Mouse (Mus musculus) bone marrow, adult 2 months (tissue): ENCODE measurements around the gene Slco6d1. TPM values are rescaled to one million over a fixed set of nuclear protein-coding genes. Genes with fewer than 3 reads are reported as not detected.

Experiments used
- H3K27ac ChIP-seq: fragments of 200-500 bp; 2 replicates; pipeline ENCODE4 v1.5.1; 2012; ENCODE audit warnings: low read depth, mild to moderate bottlenecking, control low read depth, inconsistent platforms, low read length; ENCODE audit not compliant: control insufficient read depth, poor library complexity, insufficient read depth
- H3K4me1 ChIP-seq: fragments of 200-500 bp; 2 replicates; pipeline ENCODE4 v1.6.1; 2011; ENCODE audit warnings: low read length; ENCODE audit not compliant: control insufficient read depth, insufficient read depth
- H3K4me3 ChIP-seq: fragments of 200-500 bp; replicated peaks from 2 replicates; pipeline ENCODE3; 2011; ENCODE audit warnings: mild to moderate bottlenecking, low read depth, low read length, control low read depth; ENCODE audit not compliant: control insufficient read depth
- CTCF ChIP-seq: fragments of 200-500 bp; IDR thresholded peaks from 2 replicates; pipeline ENCODE4 v1.5.1; 2011; ENCODE audit warnings: low read length, control low read depth; ENCODE audit not compliant: control insufficient read depth, insufficient read depth
- POLR2A ChIP-seq: fragments of 200-500 bp; IDR thresholded peaks from 2 replicates; pipeline ENCODE4 v1.6.1; 2011; ENCODE audit warnings: low read depth, mild to moderate bottlenecking, control low read depth, low read length, borderline replicate concordance; ENCODE audit not compliant: control insufficient read depth
- WGBS: fragments of 180-500 bp; shearing (Covaris S2); methylation state at CpG from one replicate; pipeline ENCODE4 v1.1.7; 2018; 5-methylcytosine and 5-hydroxymethylcytosine counted together
- polyA plus RNA-seq: library from polyadenylated mRNA; stranded (reverse); fragments of >200 nt; gene quantifications from 2 replicates; pipeline ENCODE4 v1.2.4, GENCODE M21; 2011; ENCODE audit warnings: low replicate concordance; ENCODE audit not compliant: missing spikeins, insufficient read depth, insufficient read length

The Slco6d1 gene
- polyA plus RNA-seq, 1 experiment, result not detected

GRCm38 (mm10) chr1:98545372-98545771, 124.4 kb downstream of the Slco6d1 start:
- 8% methylated on average over 2 of the region's 2 CpGs for WGBS
- H3K4me3 ChIP-seq, result no peak overlapping the region
- no peak overlapping the region for H3K27ac ChIP-seq
- H3K4me1 ChIP-seq, result no peaks in the 10 kb centered on the region
- no peak for TF ChIP-seq POLR2A

GRCm38 (mm10) chr1:98554388-98554787, 133.5 kb downstream of the Slco6d1 start:
- no peak overlapping the region for H3K4me3 ChIP-seq
- no peak overlapping the region for H3K27ac ChIP-seq
- no peak for TF ChIP-seq CTCF
- no peak for TF ChIP-seq POLR2A
- WGBS, result 17% methylated on average over 2 of the region's 2 CpGs
- H3K4me1 ChIP-seq, result no peaks in the 10 kb centered on the region

GRCm38 (mm10) chr1:98565701-98566100, 144.8 kb downstream of the Slco6d1 start:
- no peak overlapping the region for H3K4me3 ChIP-seq
- H3K27ac ChIP-seq, result no peak overlapping the region
- TF ChIP-seq POLR2A, result no peak
- no peak for TF ChIP-seq CTCF
- H3K4me1 ChIP-seq, result no peaks in the 10 kb centered on the region
